Mouse (Mus musculus): ENCODE data around the gene 4930558C23Rik. TPM values are rescaled to one million over a fixed set of nuclear protein-coding genes. Genes with fewer than 3 reads are reported as not detected.
"Not testable (repeated sequence)": the region's sequence is repeated elsewhere in the genome, so short reads cannot be mapped to it uniquely, and the experiment has no call there.

4930558C23Rik gene
- not detected for polyA plus RNA-seq (2021)

GRCm38 (mm10) chr3:95402741-95403140 is at the start of gene 4930558C23Rik:
Gene 4930558C23Rik, minus strand, starts transcription at chr3:95402841.
- DNase-seq (ENCODE audit: low read depth, low spot score) (no peak), ATAC-seq (no peak)
- H3K27me3 ChIP-seq, result peaks cover 3% of the 10 kb centered on the region
- in situ Hi-C loops (cut with MboI; ENCODE audit: low pct_unique_long_range_greater_than_20kb), result loop anchor here (10.0 kb wide), 1 partner anchor 258 kb away; the partner anchor contains the start of gene Tnfaip8l2
- TF ChIP-seq CTCF (IDR thresholded peaks at IDR 0.05), result no peak
- ChIA-PET POLR2A (no interaction called here), CTCF (interaction anchor here (0.6 to 1.5 kb wide), 6 partner anchors 12 to 107 kb away, joined by 3 to 8 read pairs (median 4); no protein-coding TSS in a partner anchor)

- no peak for ATAC-seq
- no peaks in the 10 kb centered on the region for H3K27me3 ChIP-seq
- TF ChIP-seq CTCF (IDR thresholded peaks at IDR 0.05), result no peak
- in situ Hi-C loops (cut with MboI; ENCODE audit: low pct_unique_long_range_greater_than_20kb), result no loop called here
- CTCF ChIA-PET, result interaction anchor here (0.7 to 1.8 kb wide), 10 partner anchors 10 to 122 kb away, joined by 3 to 8 read pairs (median 4); no protein-coding TSS in a partner anchor
- POLR2A ChIA-PET, result no interaction called here
- no peak for DNase-seq (ENCODE audit: low read depth, low spot score)
These were observed 48.3 kb upstream of the 4930558C23Rik start for GRCm38 (mm10) chr3:95450915-95451314.

GRCm38 (mm10) chr3:95450408-95450807 is 47.8 kb upstream of the 4930558C23Rik start:
- peak; percentile 90 for TF ChIP-seq CTCF (IDR thresholded peaks at IDR 0.05)
- no peak for ATAC-seq
- POLR2A ChIA-PET, result no interaction called here
- no peak for DNase-seq (ENCODE audit: low read depth, low spot score)
- CTCF ChIA-PET, result interaction anchor here (0.7 to 1.8 kb wide), 13 partner anchors 8 to 114 kb away, joined by 3 to 8 read pairs (median 5); partner anchors contain the start of gene 4930558C23Rik
- in situ Hi-C loops (cut with MboI; ENCODE audit: low pct_unique_long_range_greater_than_20kb), result no loop called here
- no peaks in the 10 kb centered on the region for H3K27me3 ChIP-seq

- ATAC-seq, result no peak
- POLR2A ChIA-PET, result interaction anchor here (0.6 kb wide), 1 partner anchor 244 kb away, joined by 3 read pairs; no protein-coding TSS in a partner anchor
- in situ Hi-C loops (cut with MboI; ENCODE audit: low pct_unique_long_range_greater_than_20kb), result no loop called here
These were observed 42.7 kb upstream of the 4930558C23Rik start for GRCm38 (mm10) chr3:95445311-95445710.

GRCm38 (mm10) chr3:95442406-95443117 is 39.9 kb upstream of the 4930558C23Rik start:
- POLR2A ChIA-PET, result no interaction called here
- DNase-seq (ENCODE audit: low read depth, low spot score), result no peak
- no peak for ATAC-seq
- in situ Hi-C loops (cut with MboI; ENCODE audit: low pct_unique_long_range_greater_than_20kb), result no loop called here
- CTCF ChIA-PET, result interaction anchor here (1.0 to 1.9 kb wide), 2 partner anchors 8 to 9 kb away, joined by 3 to 4 read pairs; partner anchors contain the start of gene Arnt
- TF ChIP-seq CTCF (IDR thresholded peaks at IDR 0.05), result no peak
- H3K27me3 ChIP-seq, result no peaks in the 10 kb centered on the region

More at GRCm38 (mm10) chr3:95445311-95445710, 42.7 kb upstream of the 4930558C23Rik start:
- CTCF ChIA-PET, result interaction anchor here (1.3 to 1.6 kb wide), 3 partner anchors 13 to 96 kb away, joined by 4 to 5 read pairs (median 4); no protein-coding TSS in a partner anchor
- DNase-seq (ENCODE audit: low read depth, low spot score), result no peak
- H3K27me3 ChIP-seq, result no peaks in the 10 kb centered on the region
- no peak for TF ChIP-seq CTCF (IDR thresholded peaks at IDR 0.05)

- H3K27me3 ChIP-seq, result no peaks in the 10 kb centered on the region
These were observed 37.0 kb upstream of the 4930558C23Rik start for GRCm38 (mm10) chr3:95439670-95440069.

GRCm38 (mm10) chr3:95438636-95439035 is 36.0 kb upstream of the 4930558C23Rik start:
- CTCF ChIA-PET, result interaction anchor here (1.3 to 1.7 kb wide), 3 partner anchors 13 to 89 kb away, joined by 3 to 5 read pairs (median 4); no protein-coding TSS in a partner anchor
- in situ Hi-C loops (cut with MboI; ENCODE audit: low pct_unique_long_range_greater_than_20kb); POLR2A ChIA-PET: not testable (repeated sequence)

More at GRCm38 (mm10) chr3:95439670-95440069, 37.0 kb upstream of the 4930558C23Rik start:
- CTCF ChIA-PET, result no interaction called here
- no peak for TF ChIP-seq CTCF (IDR thresholded peaks at IDR 0.05)
- POLR2A ChIA-PET, result no interaction called here
- DNase-seq (ENCODE audit: low read depth, low spot score) (no peak), ATAC-seq (no peak)
- in situ Hi-C loops (cut with MboI; ENCODE audit: low pct_unique_long_range_greater_than_20kb), result no loop called here

GRCm38 (mm10) chr3:95435561-95435960 is 32.9 kb upstream of the 4930558C23Rik start:
- in situ Hi-C loops (cut with MboI; ENCODE audit: low pct_unique_long_range_greater_than_20kb), result no loop called here
- CTCF ChIA-PET, result no interaction called here
- no peaks in the 10 kb centered on the region for H3K27me3 ChIP-seq
- POLR2A ChIA-PET, result no interaction called here
- no peak for DNase-seq (ENCODE audit: low read depth, low spot score)
- ATAC-seq, result no peak
- TF ChIP-seq CTCF (IDR thresholded peaks at IDR 0.05), result no peak

More at GRCm38 (mm10) chr3:95438636-95439035, 36.0 kb upstream of the 4930558C23Rik start:
- not testable (repeated sequence) for H3K27me3 ChIP-seq; ATAC-seq; DNase-seq (ENCODE audit: low read depth, low spot score)
- peak; percentile 51 for TF ChIP-seq CTCF (IDR thresholded peaks at IDR 0.05)

- ATAC-seq, result no peak
- no peak for TF ChIP-seq CTCF (IDR thresholded peaks at IDR 0.05)
- POLR2A ChIA-PET, result no interaction called here
- no peak for DNase-seq (ENCODE audit: low read depth, low spot score)
- in situ Hi-C loops (cut with MboI; ENCODE audit: low pct_unique_long_range_greater_than_20kb), result no loop called here
- CTCF ChIA-PET, result no interaction called here
- no peaks in the 10 kb centered on the region for H3K27me3 ChIP-seq
These were observed 32.3 kb upstream of the 4930558C23Rik start for GRCm38 (mm10) chr3:95434983-95435370.

GRCm38 (mm10) chr3:95434136-95434982 is 31.7 kb upstream of the 4930558C23Rik start, which contains the start of gene Arnt:
Gene Arnt, plus strand, starts transcription at chr3:95434388.
- in situ Hi-C loops (cut with MboI; ENCODE audit: low pct_unique_long_range_greater_than_20kb), result no loop called here
- peaks cover under 1% of the 10 kb centered on the region for H3K27me3 ChIP-seq
- POLR2A ChIA-PET, result no interaction called here
- DNase-seq (ENCODE audit: low read depth, low spot score) (peak; percentile 95), ATAC-seq (peak; percentile 99)
- no peak for TF ChIP-seq CTCF (IDR thresholded peaks at IDR 0.05)
- CTCF ChIA-PET, result interaction anchor here (1.0 to 1.7 kb wide), 3 partner anchors 9 to 124 kb away, joined by 3 to 4 read pairs (median 4); no protein-coding TSS in a partner anchor
